Mouse (Mus musculus): ENCODE measurements around the gene Arl6ip6. TPM values are rescaled to one million over a fixed set of nuclear protein-coding genes. Genes with fewer than 3 reads are reported as not detected.
A peak's percentile ranks its signal among the peaks of the same experiment; 100 is the strongest.

Arl6ip6 gene
- polyA plus RNA-seq, 1 experiment from 2014 or later, result 52.3 TPM

DNA sequence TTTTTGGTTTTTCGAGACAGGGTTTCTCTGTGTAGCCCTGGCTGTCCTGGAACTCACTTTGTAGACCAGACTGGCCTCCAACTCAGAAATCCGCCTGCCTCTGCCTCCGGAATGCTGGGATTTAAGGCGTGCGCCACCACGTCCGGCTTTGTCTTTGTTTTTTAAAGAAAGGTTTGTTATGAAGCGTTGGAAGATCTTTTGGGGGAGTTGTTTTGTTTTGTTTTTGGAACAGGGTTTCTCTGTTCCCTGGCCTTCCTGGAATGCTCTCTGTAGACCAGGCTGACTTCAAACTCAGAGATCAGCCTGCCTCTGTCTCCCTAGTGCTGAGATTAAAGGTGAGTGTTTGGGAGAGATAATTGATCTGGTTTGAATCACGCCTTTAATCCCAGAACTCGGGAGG lies 4.9 kb downstream of the Arl6ip6 start:
- Histone ChIP-seq H3K4me2 (no peak overlapping the region), H3K9ac (ENCODE audit: low read depth, low read length) (no peak overlapping the region), H3K9me3 (ENCODE audit: control insufficient read depth, low read length) (no peaks in the 10 kb centered on the region), H3K36me3 (ENCODE audit: control insufficient read depth, insufficient read depth, low read length) (peaks cover 20% of the 10 kb centered on the region), H3K27ac (ENCODE audit: low read depth, low read length) (no peak overlapping the region), H3K4me1 (replicated peaks; ENCODE audit: control insufficient read depth, insufficient read depth, low read length) (peaks cover 2% of the 10 kb centered on the region), H3K27me3 (replicated peaks; ENCODE audit: control insufficient read depth, insufficient read depth, low read length) (no peaks in the 10 kb centered on the region), H3K4me3 (ENCODE audit: low read depth, low read length) (no peak overlapping the region)
- no peak for DNase-seq (ENCODE audit: low spot score)
- WGBS, result 88% methylated on average over 10 of the region's 10 CpGs
- ATAC-seq (replicated peaks; ENCODE audit: low FRiP score), result no peak

DNA sequence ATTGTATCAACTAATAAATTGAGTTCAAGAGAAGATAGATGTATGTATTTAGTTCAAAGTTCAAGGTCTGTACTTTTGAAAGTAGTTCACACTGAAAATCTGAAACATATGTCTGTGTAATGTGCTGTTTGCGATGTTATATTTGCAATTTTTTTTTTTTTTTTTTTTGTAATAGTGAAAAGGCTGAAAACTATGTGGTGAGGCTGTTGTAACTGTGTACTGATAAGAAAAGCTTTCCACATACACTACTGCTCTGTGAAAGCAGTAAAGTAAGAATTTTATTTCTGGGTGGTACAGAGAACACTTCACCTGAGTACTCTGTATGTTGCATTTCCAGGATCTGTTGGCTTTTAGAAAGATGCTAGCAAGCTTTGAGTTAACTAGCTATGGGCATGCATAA lies 7.7 kb downstream of the Arl6ip6 start:
- H3K27ac ChIP-seq (ENCODE audit: low read depth, low read length), result no peak overlapping the region

GRCm38 (mm10) chr2:53200164-53200885 lies 8.8 kb downstream of the Arl6ip6 start:
- Histone ChIP-seq H3K9ac (ENCODE audit: low read depth, low read length) (no peak overlapping the region), H3K4me1 (replicated peaks; ENCODE audit: control insufficient read depth, insufficient read depth, low read length) (no peaks in the 10 kb centered on the region), H3K27me3 (replicated peaks; ENCODE audit: control insufficient read depth, insufficient read depth, low read length) (no peaks in the 10 kb centered on the region), H3K4me2 (no peak overlapping the region), H3K9me3 (ENCODE audit: control insufficient read depth, low read length) (no peaks in the 10 kb centered on the region), H3K4me3 (ENCODE audit: low read depth, low read length) (no peak overlapping the region), H3K27ac (ENCODE audit: low read depth, low read length) (no peak overlapping the region), H3K36me3 (ENCODE audit: control insufficient read depth, insufficient read depth, low read length) (peaks cover 19% of the 10 kb centered on the region)
- no peak for DNase-seq (ENCODE audit: low spot score)
- ATAC-seq (replicated peaks; ENCODE audit: low FRiP score), result no peak
- 83% methylated on average over 4 of the region's 4 CpGs for WGBS

More for the DNA sequence above, 7.7 kb downstream of the Arl6ip6 start:
- H3K36me3 ChIP-seq (ENCODE audit: control insufficient read depth, insufficient read depth, low read length), result peaks cover 22% of the 10 kb centered on the region
- no peak overlapping the region for H3K4me2 ChIP-seq
- no peaks in the 10 kb centered on the region for H3K4me1 ChIP-seq (replicated peaks; ENCODE audit: control insufficient read depth, insufficient read depth, low read length)
- no peak for DNase-seq (ENCODE audit: low spot score)
- no peak for ATAC-seq (replicated peaks; ENCODE audit: low FRiP score)
- H3K4me3 ChIP-seq (ENCODE audit: low read depth, low read length), result no peak overlapping the region
- WGBS, result 96% methylated on average over 1 of the region's 1 CpGs
- H3K9me3 ChIP-seq (ENCODE audit: control insufficient read depth, low read length), result no peaks in the 10 kb centered on the region
- no peak overlapping the region for H3K9ac ChIP-seq (ENCODE audit: low read depth, low read length)
- H3K27me3 ChIP-seq (replicated peaks; ENCODE audit: control insufficient read depth, insufficient read depth, low read length), result no peaks in the 10 kb centered on the region

DNA sequence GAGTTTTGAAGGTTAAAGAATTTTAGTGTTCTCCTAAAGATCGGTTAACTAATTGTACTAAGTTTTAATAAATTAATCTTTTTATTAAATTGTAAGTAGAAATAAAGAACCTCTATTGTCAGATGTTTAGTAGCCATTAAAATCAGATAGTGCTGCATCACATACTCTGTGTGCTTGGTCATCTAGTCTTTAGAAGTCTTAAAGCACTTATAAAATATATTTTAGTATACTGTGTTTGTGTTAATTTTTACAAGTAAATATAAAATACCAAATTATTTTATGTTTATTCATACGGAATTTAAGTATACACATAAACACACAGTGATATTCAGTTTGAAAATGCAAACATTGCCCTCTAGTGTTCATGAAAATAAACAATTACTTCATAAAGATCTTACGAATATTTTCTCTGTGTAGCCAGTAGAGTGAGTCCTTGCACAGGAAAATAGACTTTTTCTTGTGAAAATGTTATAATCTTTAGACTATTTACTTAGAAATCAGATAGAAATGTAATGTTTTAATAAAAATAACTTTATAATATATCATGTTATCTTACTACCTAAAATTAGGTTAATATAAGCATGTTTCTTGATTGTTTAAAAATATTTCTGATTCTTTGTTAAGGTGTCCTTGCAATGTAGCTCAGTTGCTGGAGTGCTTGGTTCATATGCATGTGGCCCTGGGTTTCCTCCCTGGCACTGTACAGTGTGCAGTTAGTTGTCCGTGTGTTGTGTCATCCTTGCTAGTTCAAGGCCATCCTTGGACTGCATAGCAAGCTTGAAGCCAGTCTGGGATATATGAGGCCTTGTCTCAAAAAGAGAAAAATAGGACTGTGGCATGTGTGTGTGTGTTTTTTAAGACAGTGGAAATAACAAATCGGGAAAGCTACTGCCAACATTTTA lies 13.1 kb downstream of the Arl6ip6 start:
- Histone ChIP-seq H3K4me1 (replicated peaks; ENCODE audit: control insufficient read depth, insufficient read depth, low read length) (no peaks in the 10 kb centered on the region), H3K9ac (ENCODE audit: low read depth, low read length) (no peak overlapping the region; the same call in 1 of the 2 replicates), H3K36me3 (ENCODE audit: control insufficient read depth, insufficient read depth, low read length) (peaks cover 14% of the 10 kb centered on the region; the same call in 1 of the 2 replicates), H3K4me2 (no peak overlapping the region), H3K9me3 (ENCODE audit: control insufficient read depth, low read length) (no peaks in the 10 kb centered on the region), H3K4me3 (ENCODE audit: low read depth, low read length) (no peak overlapping the region), H3K27ac (ENCODE audit: low read depth, low read length) (no peak overlapping the region), H3K27me3 (replicated peaks; ENCODE audit: control insufficient read depth, insufficient read depth, low read length) (no peaks in the 10 kb centered on the region)
- WGBS, result 76% methylated on average over 5 of the region's 5 CpGs
- no peak for DNase-seq (ENCODE audit: low spot score)
- 0 out of 2 replicates have a peak, but pooled peaks have one; percentile 53 for ATAC-seq (replicated peaks; ENCODE audit: low FRiP score)

- Histone ChIP-seq H3K36me3 (ENCODE audit: control insufficient read depth, insufficient read depth, low read length) (peaks cover 14% of the 10 kb centered on the region; the same call in 1 of the 2 replicates), H3K4me2 (no peak overlapping the region), H3K27me3 (replicated peaks; ENCODE audit: control insufficient read depth, insufficient read depth, low read length) (no peaks in the 10 kb centered on the region), H3K9me3 (ENCODE audit: control insufficient read depth, low read length) (no peaks in the 10 kb centered on the region), H3K4me3 (ENCODE audit: low read depth, low read length) (no peak overlapping the region), H3K27ac (ENCODE audit: low read depth, low read length) (no peak overlapping the region), H3K9ac (ENCODE audit: low read depth, low read length) (no peak overlapping the region), H3K4me1 (replicated peaks; ENCODE audit: control insufficient read depth, insufficient read depth, low read length) (no peaks in the 10 kb centered on the region)
- ATAC-seq (replicated peaks; ENCODE audit: low FRiP score), result no peak
- no peak for DNase-seq (ENCODE audit: low spot score)
These were observed 15.2 kb downstream of the Arl6ip6 start for GRCm38 (mm10) chr2:53206749-53207148.

- Histone ChIP-seq H3K9ac (ENCODE audit: low read depth, low read length) (no peak overlapping the region), H3K4me2 (no peak overlapping the region), H3K9me3 (ENCODE audit: control insufficient read depth, low read length) (no peaks in the 10 kb centered on the region), H3K4me1 (replicated peaks; ENCODE audit: control insufficient read depth, insufficient read depth, low read length) (no peaks in the 10 kb centered on the region), H3K27ac (ENCODE audit: low read depth, low read length) (no peak overlapping the region), H3K4me3 (ENCODE audit: low read depth, low read length) (no peak overlapping the region), H3K36me3 (ENCODE audit: control insufficient read depth, insufficient read depth, low read length) (peaks cover 24% of the 10 kb centered on the region), H3K27me3 (replicated peaks; ENCODE audit: control insufficient read depth, insufficient read depth, low read length) (no peaks in the 10 kb centered on the region)
- ATAC-seq (replicated peaks; ENCODE audit: low FRiP score) (no peak), DNase-seq (ENCODE audit: low spot score) (no peak)
- WGBS, result 82% methylated on average over 1 of the region's 1 CpGs
These were observed 22.0 kb downstream of the Arl6ip6 start for GRCm38 (mm10) chr2:53213493-53213892.

GRCm38 (mm10) chr2:53222242-53222641 lies 30.7 kb downstream of the Arl6ip6 start:
- no peak overlapping the region for H3K4me3 ChIP-seq (ENCODE audit: low read depth, low read length)
- ATAC-seq (replicated peaks; ENCODE audit: low FRiP score) (no peak), DNase-seq (ENCODE audit: low spot score) (no peak)
- no peak overlapping the region for H3K27ac ChIP-seq (ENCODE audit: low read depth, low read length)
- no peak overlapping the region for H3K9ac ChIP-seq (ENCODE audit: low read depth, low read length)
- H3K27me3 ChIP-seq (replicated peaks; ENCODE audit: control insufficient read depth, insufficient read depth, low read length), result no peaks in the 10 kb centered on the region
- WGBS, result 92% methylated on average over 5 of the region's 5 CpGs
- peaks cover under 1% of the 10 kb centered on the region; the same call in 1 of the 2 replicates for H3K36me3 ChIP-seq (ENCODE audit: control insufficient read depth, insufficient read depth, low read length)
- H3K4me2 ChIP-seq, result no peak overlapping the region
- no peaks in the 10 kb centered on the region for H3K4me1 ChIP-seq (replicated peaks; ENCODE audit: control insufficient read depth, insufficient read depth, low read length)
- no peaks in the 10 kb centered on the region for H3K9me3 ChIP-seq (ENCODE audit: control insufficient read depth, low read length)

- no peaks in the 10 kb centered on the region for H3K9me3 ChIP-seq (ENCODE audit: control insufficient read depth, low read length)
- 65% methylated on average over 2 of the region's 2 CpGs for WGBS
- H3K27me3 ChIP-seq (replicated peaks; ENCODE audit: control insufficient read depth, insufficient read depth, low read length), result no peaks in the 10 kb centered on the region
- H3K4me2 ChIP-seq, result no peak overlapping the region
- DNase-seq (ENCODE audit: low spot score) (no peak), ATAC-seq (replicated peaks; ENCODE audit: low FRiP score) (no peak)
- H3K4me1 ChIP-seq (replicated peaks; ENCODE audit: control insufficient read depth, insufficient read depth, low read length), result no peaks in the 10 kb centered on the region
- H3K27ac ChIP-seq (ENCODE audit: low read depth, low read length), result no peak overlapping the region
- no peak overlapping the region for H3K9ac ChIP-seq (ENCODE audit: low read depth, low read length)
- H3K36me3 ChIP-seq (ENCODE audit: control insufficient read depth, insufficient read depth, low read length), result no peaks in the 10 kb centered on the region
- no peak overlapping the region for H3K4me3 ChIP-seq (ENCODE audit: low read depth, low read length)
These were observed 65.5 kb downstream of the Arl6ip6 start for GRCm38 (mm10) chr2:53256982-53257381.
